Mouse (Mus musculus) CH12.LX (cell line): ENCODE measurements around the gene Akr1c13. TPM values are rescaled to one million over a fixed set of nuclear protein-coding genes. Genes with fewer than 3 reads are reported as not detected.

Experiments used
- DNase-seq: peaks from one replicate; pipeline ENCODE4 v3.0.0-alpha.2; 2013; ENCODE audit errors: extremely low read depth
- H3K27ac ChIP-seq: 2 replicates; pipeline ENCODE4 v1.5.1; 2012; ENCODE audit warnings: low read depth, mild to moderate bottlenecking, control low read depth, moderate library complexity; ENCODE audit not compliant: insufficient read depth
- H3K27me3 ChIP-seq: replicated peaks from 2 replicates; pipeline ENCODE3; 2012; ENCODE audit warnings: inconsistent platforms
- H3K36me3 ChIP-seq, 2 experiments: replicated peaks in 1 of 2; 2 replicates each; pipeline versions ENCODE3 to v1.6.1; 2012; ENCODE audit warnings: inconsistent platforms in 1 of 2, low read length in 1 of 2, mild to moderate bottlenecking in 1 of 2, mixed read lengths in 1 of 2, moderate library complexity in 1 of 2; ENCODE audit not compliant: control insufficient read depth in 1 of 2, insufficient read depth in 1 of 2
- H3K4me1 ChIP-seq, 2 experiments: 2 replicates each; pipeline ENCODE4 v1.6.1; 2012; ENCODE audit warnings: inconsistent platforms in 1 of 2, moderate library complexity in 1 of 2; ENCODE audit not compliant: insufficient read depth in 2 of 2, control insufficient read depth in 1 of 2
- H3K4me2 ChIP-seq: 2 replicates; pipeline ENCODE4 v1.6.1; 2012; ENCODE audit warnings: low read depth, mild to moderate bottlenecking, control low read depth; ENCODE audit not compliant: poor library complexity, insufficient read depth, severe bottlenecking
- H3K4me3 ChIP-seq, 3 experiments: fragments of 150-350 bp in 1 of 3; sonication (generic) in 1 of 3; replicated peaks in 1 of 3; 2 replicates each; pipeline versions ENCODE3 to v1.5.1; 2011 to 2012; ENCODE audit warnings: low read depth in 2 of 3, low read length in 2 of 3, mild to moderate bottlenecking in 2 of 3, moderate library complexity in 2 of 3, control low read depth in 1 of 3, improper control_type of control experiment in 1 of 3, inconsistent platforms in 1 of 3, mixed read lengths in 1 of 3; ENCODE audit not compliant: poor library complexity in 1 of 3
- H3K79me2 ChIP-seq: replicated peaks from 2 replicates; pipeline ENCODE4 v1.6.1; 2012; ENCODE audit warnings: mild to moderate bottlenecking, moderate library complexity; ENCODE audit not compliant: control insufficient read depth, poor library complexity, insufficient read depth, severe bottlenecking; ENCODE audit errors: extremely low read depth
- H3K9ac ChIP-seq: 2 replicates; pipeline ENCODE4 v1.6.1; 2012; ENCODE audit warnings: low read depth, mild to moderate bottlenecking, control low read depth, moderate library complexity; ENCODE audit not compliant: insufficient read depth
- H3K9me3 ChIP-seq: replicated peaks from 2 replicates; pipeline ENCODE3; 2012; ENCODE audit warnings: low read length, inconsistent platforms, mixed read lengths
- BHLHE40 ChIP-seq: IDR thresholded peaks from 2 replicates; pipeline ENCODE4 v1.6.1; 2011; ENCODE audit warnings: mild to moderate bottlenecking, low read depth, low read length, improper control_type of control experiment
- CHD2 ChIP-seq: IDR thresholded peaks from 2 replicates; pipeline ENCODE4 v1.6.1; 2011; ENCODE audit warnings: low read length, improper control_type of control experiment
- CTCF ChIP-seq, 2 experiments: IDR thresholded peaks in 1 of 2; conservative IDR thresholded peaks in 1 of 2; 2 replicates each; pipeline ENCODE4 v1.5.1; 2011 to 2012; ENCODE audit warnings: low read depth in 2 of 2, low read length in 2 of 2, improper control_type of control experiment in 1 of 2, inconsistent platforms in 1 of 2, mild to moderate bottlenecking in 1 of 2, moderate library complexity in 1 of 2
- ETS1 ChIP-seq: conservative IDR thresholded peaks from 2 replicates; pipeline ENCODE4 v1.6.1; 2012; ENCODE audit warnings: low read depth, mild to moderate bottlenecking, inconsistent platforms, low read length, improper control_type of control experiment, moderate library complexity
- GABPA ChIP-seq: IDR thresholded peaks from 2 replicates; pipeline ENCODE4 v1.6.1; 2012; ENCODE audit warnings: low read depth, low read length, improper control_type of control experiment, inconsistent platforms; ENCODE audit not compliant: insufficient replicate concordance
- JUN ChIP-seq: IDR thresholded peaks from 2 replicates; pipeline ENCODE4 v1.6.1; 2011; ENCODE audit warnings: low read depth, mild to moderate bottlenecking, low read length, improper control_type of control experiment, moderate library complexity; ENCODE audit not compliant: insufficient read depth
- MAX ChIP-seq: IDR thresholded peaks from 2 replicates; pipeline ENCODE4 v1.6.1; 2011; ENCODE audit warnings: low read length, improper control_type of control experiment
- MXI1 ChIP-seq: IDR thresholded peaks from 2 replicates; pipeline ENCODE4 v1.6.1; 2011; ENCODE audit warnings: mild to moderate bottlenecking, low read depth, low read length, improper control_type of control experiment
- PAX5 ChIP-seq: IDR thresholded peaks from 2 replicates; pipeline ENCODE4 v1.6.1; 2012; ENCODE audit warnings: low read length, inconsistent platforms, mixed read lengths
- RAD21 ChIP-seq: IDR thresholded peaks from 2 replicates; pipeline ENCODE4 v1.6.1; 2011; ENCODE audit warnings: low read depth, mild to moderate bottlenecking, low read length, improper control_type of control experiment, moderate library complexity
- SMC3 ChIP-seq: IDR thresholded peaks from 2 replicates; pipeline ENCODE4 v1.6.1; 2011; ENCODE audit warnings: low read depth, low read length, improper control_type of control experiment
- ZKSCAN1 ChIP-seq: IDR thresholded peaks from 2 replicates; pipeline ENCODE4 v1.6.1; 2012; ENCODE audit warnings: low read depth, inconsistent platforms, low read length, improper control_type of control experiment, borderline replicate concordance
- ZMIZ1 ChIP-seq: IDR thresholded peaks from 2 replicates; pipeline ENCODE4 v1.6.1; 2012; ENCODE audit warnings: low read depth, mild to moderate bottlenecking, inconsistent platforms, low read length, improper control_type of control experiment
- ZNF384 ChIP-seq: IDR thresholded peaks from 2 replicates; pipeline ENCODE4 v1.6.1; 2012; ENCODE audit warnings: low read depth, low read length, improper control_type of control experiment, inconsistent platforms
- dilution Hi-C: fragments of 300-500 bp; cut with MboI; formaldehyde crosslinking; loops from 2 replicates; pipeline ENCODE4 v1.14.3; 2020; ENCODE audit warnings: low sequenced_read_pairs; ENCODE audit not compliant: extremely low pct_unique_long_range_greater_than_20kb, extremely low pct_ligation_motif_present
- in situ Hi-C: fragments of 300-500 bp; cut with MboI; formaldehyde crosslinking; loops from 3 replicates; pipeline ENCODE4 v1.14.3; 2019; ENCODE audit warnings: low sequenced_read_pairs, low pct_ligation_motif_present, low pct_unique_long_range_greater_than_20kb, mixed read lengths
- polyA plus RNA-seq: library from polyadenylated mRNA; unstranded; fragments of >175 nt; gene quantifications from 2 replicates; pipeline ENCODE4 v1.2.1, GENCODE M21; 2012; ENCODE audit warnings: low read depth; ENCODE audit not compliant: insufficient read length
- total RNA-seq, 2 experiments: library from RNA; depleted of rRNA; stranded (reverse); fragments of 300-350 nt in 1 of 2; fragments of >200 nt in 1 of 2; gene quantifications; 2 replicates each; pipeline ENCODE4 v1.2.3; 2012 to 2014

The Akr1c13 gene
- total and polyA plus RNA-seq, 3 experiments, result 36.5 to 76.3 (median 39.1) TPM

DNA sequence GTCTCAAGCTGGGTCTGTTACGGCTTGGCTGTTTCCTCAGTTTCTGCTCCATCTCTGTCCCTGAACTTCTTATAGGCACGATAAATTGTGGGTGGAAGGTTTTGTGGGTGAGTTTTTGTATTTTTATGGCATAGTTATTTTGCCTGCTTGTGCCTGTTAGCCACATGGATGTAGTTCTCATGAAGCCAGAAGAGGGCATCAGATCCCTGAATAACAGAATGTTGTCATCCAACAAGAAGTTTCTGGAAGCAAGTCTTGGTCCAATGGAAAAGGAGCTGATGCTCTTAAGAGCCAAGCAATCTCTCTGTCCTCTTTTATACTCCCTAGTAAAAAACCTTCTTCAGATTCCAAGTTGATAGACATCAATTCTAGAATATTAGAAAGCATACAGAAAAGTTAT, 2.8 kb upstream of the Akr1c13 start:
- peak; percentile 14 for DNase-seq
- Histone ChIP-seq H3K9ac (no peak overlapping the region), H3K27me3 (no peaks in the 10 kb centered on the region), H3K4me2 (no peak overlapping the region), H3K4me3 (no peak overlapping the region), H3K9me3 (no peaks in the 10 kb centered on the region), H3K36me3 (no peaks in the 10 kb centered on the region), H3K27ac (no peak overlapping the region), H3K79me2 (peaks cover 3% of the 10 kb centered on the region; the same call in 1 of the 2 replicates), H3K4me1 (peaks cover 0 to 16% of the 10 kb centered on the region in 2 experiments; a peak in 2 of 4 replicates)
- TF ChIP-seq MXI1 (no peak), RAD21 (peak; percentile 41), ZNF384 (no peak), ZMIZ1 (no peak), CHD2 (no peak), JUN (no peak), GABPA (no peak), ETS1 (no peak), SMC3 (peak; percentile 46), CTCF (conservative IDR thresholded peaks at IDR 0.05 in 1 of 2, IDR thresholded peaks at IDR 0.05 in 1 of 2; ENCODE audit: low read depth in 2 of 2, low read length in 2 of 2) (peak in 1 of 2 experiments; percentile 55; a peak in 2 of 4 replicates)
- in situ Hi-C loops (loop anchor here (5.0 kb wide), 1 partner anchor 56 kb away; no protein-coding TSS in a partner anchor), dilution Hi-C loops (no loop called here)

GRCm38 (mm10) chr13:4192511-4192910, 1.6 kb downstream of the Akr1c13 start:
- peak overlapping the region; percentile 56; the same call in 1 of the 2 replicates for H3K4me2 ChIP-seq
- no peaks in the 10 kb centered on the region for H3K9me3 ChIP-seq
- no peak for DNase-seq
- H3K9ac ChIP-seq, result peak overlapping the region; percentile 39; the same call in 1 of the 2 replicates
- no peak overlapping the region for H3K4me3 ChIP-seq
- H3K27ac ChIP-seq, result no peak overlapping the region
- H3K79me2 ChIP-seq, result peaks cover 3% of the 10 kb centered on the region; the same call in 1 of the 2 replicates
- peaks cover 0 to 10% of the 10 kb centered on the region in 2 experiments; a peak in 1 of 4 replicates for H3K4me1 ChIP-seq
- no peak for TF ChIP-seq ZKSCAN1
- no peak for TF ChIP-seq MAX
- no peak for TF ChIP-seq BHLHE40
- no peak for TF ChIP-seq PAX5
- H3K27me3 ChIP-seq, result no peaks in the 10 kb centered on the region
- in situ Hi-C loops (no loop called here), dilution Hi-C loops (no loop called here)
- H3K36me3 ChIP-seq, result peaks cover 0 to 11% of the 10 kb centered on the region in 2 experiments
